Mouse (Mus musculus) lung, adult 2 months (tissue): Measurements from ENCODE around the gene Nhp2.

Experiments
- CTCF ChIP-seq: fragments of 200-500 bp; IDR thresholded peaks from 2 replicates; pipeline ENCODE4 v1.5.1; 2011; ENCODE audit warnings: mild to moderate bottlenecking, low read length, control low read depth; ENCODE audit not compliant: insufficient read depth
- POLR2A ChIP-seq: fragments of 200-500 bp; IDR thresholded peaks from 2 replicates; pipeline ENCODE4 v1.6.1; 2011; ENCODE audit warnings: low read depth, mild to moderate bottlenecking, control low read depth, low read length, borderline replicate concordance; ENCODE audit errors: extremely low read depth

GRCm38 (mm10) chr11:51594715-51595350 is 24.7 kb upstream of the Nhp2 start:
- TF ChIP-seq CTCF (no peak), POLR2A (no peak)
